Mouse (Mus musculus) myocyte (in vitro differentiated cells): Measurements from ENCODE around the gene Krt79.

Source experiments
- MAX ChIP-seq: IDR thresholded peaks from one replicate; pipeline ENCODE4 v1.6.1; 2011; ENCODE audit warnings: low read depth, mild to moderate bottlenecking, control low read depth
- POLR2A ChIP-seq: IDR thresholded peaks from one replicate; pipeline ENCODE4 v1.6.1; 2011; ENCODE audit warnings: low read depth, mild to moderate bottlenecking, control low read depth, moderate library complexity; ENCODE audit not compliant: insufficient read length
- REST ChIP-seq: IDR thresholded peaks from one replicate; pipeline ENCODE4 v1.6.1; 2011; ENCODE audit warnings: mild to moderate bottlenecking, control low read depth, moderate library complexity; ENCODE audit not compliant: insufficient read depth, insufficient read length
- TCF12 ChIP-seq: IDR thresholded peaks from one replicate; pipeline ENCODE4 v1.6.1; 2011; ENCODE audit warnings: mild to moderate bottlenecking, control low read depth; ENCODE audit not compliant: poor library complexity, insufficient read depth, severe bottlenecking
- USF1 ChIP-seq: IDR thresholded peaks from one replicate; pipeline ENCODE4 v1.6.1; 2011; ENCODE audit warnings: low read depth, mild to moderate bottlenecking, control low read depth, moderate library complexity

GRCm38 (mm10) chr15:101925041-101925440 lies 15.1 kb downstream of the Krt79 start:
- TF ChIP-seq USF1 (no peak), MAX (no peak), REST (no peak), TCF12 (no peak), POLR2A (no peak)
